Mouse (Mus musculus): ENCODE measurements around the gene Dap.

- TF ChIP-seq CTCF (conservative IDR thresholded peaks at IDR 0.05 in 1 of 2, IDR thresholded peaks at IDR 0.05 in 1 of 2; ENCODE audit: low read depth in 2 of 2, low read length in 2 of 2) (no peak), ZMIZ1 (IDR thresholded peaks at IDR 0.05; ENCODE audit: low read depth, low read length) (no peak), GABPA (IDR thresholded peaks at IDR 0.05; ENCODE audit: insufficient replicate concordance, low read depth, low read length) (no peak), JUND (conservative IDR thresholded peaks at IDR 0.05; ENCODE audit: low read depth, low read length) (no peak), SMC3 (IDR thresholded peaks at IDR 0.05; ENCODE audit: low read depth, low read length) (no peak), POLR2A (IDR thresholded peaks at IDR 0.05; ENCODE audit: low read depth, low read length) (no peak), POLR2AphosphoS2 (IDR thresholded peaks at IDR 0.05; ENCODE audit: low read depth, low read length) (no peak), IRF4 (IDR thresholded peaks at IDR 0.05; ENCODE audit: low read depth, low read length) (no peak), JUN (IDR thresholded peaks at IDR 0.05; ENCODE audit: insufficient read depth, low read depth, low read length) (no peak), SIN3A (IDR thresholded peaks at IDR 0.05; ENCODE audit: low read length) (no peak), RCOR1 (conservative IDR thresholded peaks at IDR 0.05; ENCODE audit: low read depth, low read length) (no peak), RAD21 (IDR thresholded peaks at IDR 0.05; ENCODE audit: low read depth, low read length) (no peak)
Measured at GRCm38 (mm10) chr15:31273509-31273908, 49.4 kb downstream of the Dap start.

Data from CH12.LX (cell line).